ENCODE assay signal across 10 mouse cellular contexts in the genomic region with DNA sequence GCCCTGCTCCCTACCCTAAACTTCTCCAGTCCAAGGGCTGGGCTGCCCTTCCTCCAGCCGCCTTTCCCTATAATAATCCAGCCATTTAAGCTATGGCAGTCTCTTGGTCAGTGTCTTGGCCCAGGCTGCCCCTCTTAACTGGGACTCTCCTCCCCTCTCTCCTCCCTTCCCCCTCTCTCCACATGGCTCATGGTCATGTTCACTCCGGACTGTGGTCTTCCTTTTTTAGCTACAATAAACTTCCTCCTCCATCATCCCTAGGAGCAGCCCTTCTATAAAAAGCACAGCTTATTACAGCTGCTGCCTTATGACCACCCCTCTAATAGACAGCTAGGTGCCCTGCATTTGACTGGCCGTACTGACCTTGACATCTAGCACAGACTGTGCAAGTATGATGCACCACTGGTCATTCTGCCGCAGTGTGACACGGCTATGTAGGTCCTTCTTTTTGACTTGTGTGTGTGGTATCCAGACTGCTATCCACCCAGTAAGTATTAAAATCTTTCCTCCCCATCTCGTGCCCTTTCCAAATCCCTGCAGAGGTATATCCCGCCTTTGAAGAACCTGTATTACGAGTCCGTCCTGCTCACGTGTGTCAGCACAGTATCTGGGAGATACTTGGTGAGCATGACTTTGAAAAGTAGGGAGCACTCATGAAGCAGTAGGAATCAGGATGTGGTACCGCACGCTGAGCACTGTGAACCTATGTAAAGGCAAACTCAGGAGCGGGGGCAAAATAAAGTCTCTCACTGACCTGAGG. TPM values are rescaled to one million over a fixed set of nuclear protein-coding genes. Genes with fewer than 3 reads are reported as not detected.
DNase-seq lines count a peak whose midpoint lies in the region; ATAC-seq and TF ChIP-seq lines count a peak whose summit lies in the region.
"Had no signal": no experiment of that assay in that cellular context is flagged by ENCODE, and none has a peak within 500 bp of the region (broad histone marks: within the 10 kb centered on the region; RNA-seq: fewer than 3 reads in every experiment).

No protein-coding gene starts in this region.

- peaks cover 9% of the 10 kb centered on the region for H3K4me1 ChIP-seq in testis, adult 2 months (ENCODE audit: control insufficient read depth, insufficient read depth, low read length)
- H3K4me1 ChIP-seq in intestine, embryonic 16.5 days (ENCODE audit: control insufficient read depth, insufficient read depth, low read length), result peaks cover 31% of the 10 kb centered on the region

- DNase-seq in heart, adult 11 months, result peak; percentile 97
- no peak for DNase-seq in heart, postnatal 4 days
- DNase-seq in testis, postnatal 14 days (ENCODE audit: low spot score), result no peak
- DNase-seq in kidney, postnatal 10 days, result no peak
- DNase-seq in spleen, postnatal 10 days (ENCODE audit: low spot score in 2 of 2), result no peak
- DNase-seq: cerebellum, adult 11-12 months had no signal

- TF ChIP-seq CTCF in testis, adult 2 months (IDR thresholded peaks at IDR 0.05; ENCODE audit: control insufficient read depth, insufficient read depth, insufficient replicate concordance, low read depth, low read length), result no peak

- peak overlapping the region; percentile 99; the same call in 1 of the 2 replicates for H3K9ac ChIP-seq in intestine, embryonic 16.5 days (ENCODE audit: low read depth, low read length)

- H3K9me3 ChIP-seq in intestine, embryonic 16.5 days (ENCODE audit: control insufficient read depth, low read length), result no peaks in the 10 kb centered on the region
- H3K9me3 ChIP-seq: hindbrain, embryonic 10.5 days had no signal

- 65% methylated on average over 13 of the region's 13 CpGs for WGBS in intestine, embryonic 16.5 days

- peak overlapping the region; percentile 20; the same call in 1 of the 2 replicates for H3K4me3 ChIP-seq in testis, adult 2 months (ENCODE audit: control insufficient read depth, low read depth, low read length)
- no peak overlapping the region for H3K4me3 ChIP-seq in intestine, embryonic 16.5 days (ENCODE audit: low read length)

- ATAC-seq in intestine, embryonic 16.5 days, result peak; percentile 21
- no peak for ATAC-seq in inflammation-experienced regulatory T-cells, adult 6 months

- peak overlapping the region; percentile 23; the same call in 1 of the 2 replicates for H3K4me2 ChIP-seq in intestine, embryonic 16.5 days (ENCODE audit: low read depth, low read length)

- no peaks in the 10 kb centered on the region for H3K36me3 ChIP-seq in testis, adult 2 months (ENCODE audit: control insufficient read depth, insufficient read depth, low read length)
- H3K36me3 ChIP-seq in intestine, embryonic 16.5 days (ENCODE audit: control insufficient read depth, insufficient read depth, low read length), result no peaks in the 10 kb centered on the region

- H3K27me3 ChIP-seq in testis, adult 2 months (ENCODE audit: control insufficient read depth, insufficient read depth, low read length), result no peaks in the 10 kb centered on the region
- no peaks in the 10 kb centered on the region for H3K27me3 ChIP-seq in intestine, embryonic 16.5 days (replicated peaks; ENCODE audit: control insufficient read depth, insufficient read depth, low read length)

- H3K27ac ChIP-seq in testis, adult 2 months (ENCODE audit: control insufficient read depth, insufficient read depth, low read depth, low read length), result no peak overlapping the region
- peak overlapping the region; percentile 63 for H3K27ac ChIP-seq in intestine, embryonic 16.5 days (ENCODE audit: low read length)

- TF ChIP-seq POLR2A in testis, adult 2 months (IDR thresholded peaks at IDR 0.05; ENCODE audit: control insufficient read depth, low read depth, low read length), result no peak

RNA-seq across cellular contexts. Expression of a gene that starts 1.6 kb away (rescaled TPM):
- 100 to 1,000 TPM; 110 TPM for total RNA-seq in heart, postnatal 4 days (2021)
- polyA plus RNA-seq in testis, adult 2 months (2012; rRNA removed), result 81.3 and 102 TPM in 2 replicates
- 183 and 202 TPM in 2 replicates for polyA plus RNA-seq in intestine, embryonic 16.5 days (2015; fragmentation: Nextera tagmentation; extraction: Ambion mirVana)
- polyA plus RNA-seq in inflammation-experienced regulatory T-cells, adult 6 months (2017; shearing (Covaris generic)), result 10 to 100 TPM; 70.3 to 77.7 (median 74.5) TPM

RNA-seq across cellular contexts. Expression of a gene that starts 2.2 kb away (rescaled TPM):
- total RNA-seq in heart, postnatal 4 days (2021), result 1 to 10 TPM; 5.5 to 5.6 TPM
- polyA plus RNA-seq in testis, adult 2 months (2012; rRNA removed), result 60.5 and 63.9 TPM in 2 replicates
- polyA plus RNA-seq in intestine, embryonic 16.5 days (2015; fragmentation: Nextera tagmentation; extraction: Ambion mirVana), result 4.2 and 4.4 TPM in 2 replicates
- polyA plus RNA-seq in inflammation-experienced regulatory T-cells, adult 6 months (2017; shearing (Covaris generic)), result 1 to 10 TPM in 2 of 3 experiments, under 1 TPM in 1; 0.24 to 3.1 (median 1.1) TPM

RNA-seq across cellular contexts. Expression of a gene that starts 49.3 kb away (rescaled TPM):
- total RNA-seq in heart, postnatal 4 days (2021), result not detected
- 79.7 and 85.1 TPM in 2 replicates for polyA plus RNA-seq in testis, adult 2 months (2012; rRNA removed)
- not detected in 2 replicates for polyA plus RNA-seq in intestine, embryonic 16.5 days (2015; fragmentation: Nextera tagmentation; extraction: Ambion mirVana)
- polyA plus RNA-seq in inflammation-experienced regulatory T-cells, adult 6 months (2017; shearing (Covaris generic)), result under 1 TPM in 1 of 3 experiments, not detected in 2; 0.22 TPM

RNA-seq across cellular contexts. Expression of a gene that starts 56.2 kb away (rescaled TPM):
- total RNA-seq in heart, postnatal 4 days (2021), result 10 to 100 TPM; 21.6 TPM
- polyA plus RNA-seq in testis, adult 2 months (2012; rRNA removed), result 26.4 and 27.7 TPM in 2 replicates
- 45.9 and 48.3 TPM in 2 replicates for polyA plus RNA-seq in intestine, embryonic 16.5 days (2015; fragmentation: Nextera tagmentation; extraction: Ambion mirVana)
- polyA plus RNA-seq in inflammation-experienced regulatory T-cells, adult 6 months (2017; shearing (Covaris generic)), result 10 to 100 TPM; 26.1 to 40.4 (median 35.0) TPM

Comparison
In these comparisons a context has a peak if more than half of its experiments do, and no peak if none do; other contexts are left out.
1. RNA of a gene that starts 2.2 kb away (polyA plus RNA-seq): 60.5 to 63.9 TPM in testis, adult 2 months; 4.2 to 4.4 TPM in intestine, embryonic 16.5 days and 0.24 to 3.1 TPM in inflammation-experienced regulatory T-cells, adult 6 months; every median in the first group is over 10 times any median in the second.
2. RNA of a gene that starts 49.3 kb away (polyA plus RNA-seq): 79.7 to 85.1 TPM in testis, adult 2 months; not detected in intestine, embryonic 16.5 days and 0.22 TPM in inflammation-experienced regulatory T-cells, adult 6 months; every median in the first group is over 10 times any median in the second.